Mouse (Mus musculus) left cerebral cortex, adult 11 months (tissue): Measurements from ENCODE around the gene Map3k14.

Experiments used
- DNase-seq: peaks from one replicate; pipeline ENCODE4 v3.0.0; 2022; ENCODE audit warnings: low spot score

The Map3k14 gene

DNA sequence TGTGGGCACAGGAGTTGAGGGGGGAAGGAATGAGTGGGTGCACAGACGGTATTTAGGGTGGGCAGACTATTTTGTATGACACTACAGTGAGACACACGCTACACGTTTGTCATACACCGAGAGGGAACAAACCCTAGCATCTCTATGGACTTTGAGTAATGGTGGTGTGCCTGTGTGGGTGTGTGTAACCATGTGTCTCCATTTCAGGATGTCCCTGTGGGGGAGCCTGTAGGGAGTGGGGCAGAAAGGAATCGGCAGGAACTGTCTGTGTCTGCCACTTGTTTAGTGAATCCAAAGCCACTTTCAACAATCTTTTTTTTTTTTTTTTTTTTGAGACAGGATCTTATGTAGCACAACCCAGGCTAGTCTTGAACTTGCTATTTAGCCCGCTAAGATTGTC lies 61.1 kb downstream of the Map3k14 start:
- no peak for DNase-seq

DNA sequence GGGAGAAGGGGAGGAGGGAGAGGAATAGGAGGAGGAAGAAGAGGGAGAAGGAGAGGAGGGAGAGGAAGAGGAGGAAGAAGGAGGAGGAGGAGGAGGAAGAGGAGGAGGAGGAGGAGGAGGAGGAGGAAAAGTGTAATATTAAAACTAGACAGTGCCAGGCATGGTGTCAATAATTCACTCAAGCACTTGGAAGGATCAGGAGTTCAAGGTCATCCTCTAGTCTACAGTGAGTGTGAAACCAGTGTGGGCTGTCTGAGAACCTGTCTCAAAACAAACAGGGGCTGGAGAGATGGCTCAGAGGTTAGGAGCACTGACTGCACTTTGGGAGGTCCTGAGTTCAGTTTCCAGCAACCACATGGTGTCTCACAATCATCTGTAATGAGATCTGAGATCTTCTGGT lies 64.9 kb downstream of the Map3k14 start:
- no peak for DNase-seq

DNA sequence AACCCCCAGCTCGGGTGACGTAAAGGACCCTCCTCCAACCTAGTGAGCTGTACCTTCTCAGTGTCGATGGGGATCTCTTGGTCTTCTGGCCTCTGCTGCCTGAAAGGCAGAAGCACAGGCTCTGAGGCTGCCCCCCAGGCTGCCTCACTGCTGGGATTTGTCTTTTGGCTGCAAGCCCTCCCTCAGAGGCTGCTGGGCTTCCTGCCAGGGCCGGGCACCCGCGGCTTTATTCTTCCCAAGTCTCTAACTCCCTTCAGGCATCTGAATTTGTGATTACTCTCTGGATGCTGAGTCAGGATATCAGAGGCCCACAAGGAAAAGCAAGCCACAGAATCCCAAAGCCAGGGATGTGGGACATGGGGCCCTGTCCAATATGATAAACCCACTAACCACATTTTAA lies 65.6 kb downstream of the Map3k14 start:
- DNase-seq = peak; percentile 66

DNA sequence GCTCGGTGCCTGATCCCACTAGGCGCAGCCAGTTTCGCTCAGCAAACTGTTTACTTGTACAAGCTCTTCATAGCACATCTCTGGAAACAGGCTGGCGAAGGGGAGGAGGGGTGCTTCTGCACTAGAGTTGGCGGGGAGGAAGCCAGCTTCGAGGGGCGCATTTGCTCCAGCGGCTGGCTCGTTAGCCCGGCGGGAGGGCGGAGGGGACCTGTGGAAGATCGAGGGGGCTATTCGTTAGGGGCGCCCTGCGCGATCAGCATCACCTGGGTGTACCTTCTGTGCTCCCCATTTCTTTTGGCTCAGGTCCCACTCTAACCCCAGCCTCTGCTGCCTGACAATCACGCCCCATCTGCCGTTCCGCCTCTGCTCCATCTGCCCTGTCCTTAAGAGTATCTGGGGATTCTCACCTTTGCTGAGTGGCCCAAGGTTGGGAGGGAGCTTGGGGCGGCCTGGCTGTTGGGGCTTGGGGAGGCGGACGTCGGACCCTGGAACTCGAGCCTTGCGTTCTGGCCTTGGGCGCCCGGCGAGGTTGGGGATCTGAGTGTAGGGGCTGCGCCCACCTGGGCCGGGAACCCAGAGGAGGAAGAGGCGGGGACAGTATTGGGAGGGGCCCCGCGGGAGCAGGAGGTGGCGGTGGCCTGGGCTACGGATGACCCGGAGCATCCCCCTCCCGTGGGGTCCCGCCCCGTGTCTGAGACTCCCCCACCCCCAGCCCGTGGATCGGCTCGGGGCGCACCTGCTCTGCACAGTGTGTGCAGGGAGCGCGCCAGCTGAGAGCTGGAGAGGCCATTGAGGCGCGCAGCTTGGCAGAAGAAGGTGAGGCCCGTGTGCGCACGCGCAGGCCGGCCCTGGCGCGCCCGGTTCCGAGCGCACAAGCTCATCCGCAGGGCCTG lies 68.1 kb downstream of the Map3k14 start:
- DNase-seq = peak; percentile 68

DNA sequence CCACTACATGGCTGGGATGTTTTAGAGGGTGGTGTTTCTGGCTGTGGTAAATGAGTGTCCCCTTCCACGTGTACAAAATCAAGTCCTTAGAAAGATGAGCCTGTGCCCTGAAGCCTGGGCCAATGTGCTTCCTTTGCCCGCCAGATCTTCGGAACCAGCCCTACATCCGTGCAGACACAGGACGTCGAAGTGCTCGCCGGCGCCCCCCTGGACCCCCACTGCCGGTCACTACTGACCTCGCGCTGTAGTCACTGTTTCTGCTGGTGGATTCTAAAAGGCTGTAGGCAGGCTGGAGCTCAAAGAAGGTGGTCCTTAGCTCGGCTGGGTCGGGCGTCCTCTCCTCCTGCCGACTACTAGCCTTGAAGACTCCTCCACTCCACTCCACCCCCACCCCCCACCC lies 68.9 kb downstream of the Map3k14 start:
- no peak for DNase-seq

DNA sequence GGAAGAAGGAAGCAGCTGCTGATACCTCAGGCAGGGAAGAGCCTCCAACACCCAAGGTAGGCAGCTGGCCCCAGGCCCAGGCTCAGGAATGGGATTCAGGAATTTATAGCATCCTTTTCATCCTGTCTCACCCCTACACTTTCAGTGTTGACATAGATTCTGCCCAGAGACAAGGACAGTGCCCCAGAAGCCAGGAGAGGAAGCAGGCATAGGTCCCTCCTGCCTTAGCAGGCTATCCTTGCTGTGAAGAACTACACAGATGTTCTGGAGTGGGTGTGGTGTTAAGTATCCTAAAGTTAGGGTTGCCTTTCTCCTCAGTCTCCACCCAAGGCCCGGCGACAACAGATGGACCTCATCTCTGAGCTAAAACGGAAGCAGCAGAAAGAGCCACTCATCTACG lies 69.9 kb downstream of the Map3k14 start:
- no peak for DNase-seq

DNA sequence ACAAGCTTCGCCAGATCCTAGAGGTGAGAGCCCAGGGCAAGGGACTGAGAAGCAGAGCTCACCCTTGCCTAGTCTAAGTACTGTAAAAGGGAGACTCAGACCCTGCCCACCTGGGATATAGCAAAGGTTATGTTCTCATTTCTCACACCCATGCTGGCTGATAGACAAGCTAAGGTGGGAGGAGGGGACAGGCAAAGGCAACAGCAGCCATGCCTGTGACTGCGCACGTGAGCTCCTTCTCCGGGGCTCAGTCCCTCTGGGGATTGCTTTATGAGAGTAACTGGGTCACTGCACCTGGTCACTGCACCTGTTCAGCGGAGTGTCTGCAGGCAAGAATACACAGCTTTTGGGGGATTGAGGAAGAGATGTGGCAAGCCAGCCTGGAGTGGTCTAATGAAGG lies 71.6 kb downstream of the Map3k14 start:
- DNase-seq = no peak

DNA sequence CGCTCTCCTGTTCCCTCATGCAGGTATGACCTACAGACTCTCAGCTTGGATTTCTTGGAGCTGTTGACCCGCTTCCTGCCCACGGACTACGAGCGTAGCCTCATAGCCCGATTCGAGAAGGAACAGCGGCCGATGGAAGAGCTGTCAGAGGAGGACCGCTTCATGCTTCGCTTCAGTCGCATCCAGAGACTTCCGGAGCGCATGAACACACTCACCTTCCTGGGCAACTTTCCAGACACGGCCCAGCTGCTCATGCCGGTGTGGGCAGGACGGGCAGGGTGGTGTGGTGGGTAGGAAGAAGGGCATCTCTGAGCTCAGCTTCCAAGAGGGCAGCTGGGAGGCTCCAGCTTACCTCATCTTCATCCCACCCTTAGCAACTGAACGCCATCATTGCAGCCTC lies 72.0 kb downstream of the Map3k14 start:
- DNase-seq = no peak

DNA sequence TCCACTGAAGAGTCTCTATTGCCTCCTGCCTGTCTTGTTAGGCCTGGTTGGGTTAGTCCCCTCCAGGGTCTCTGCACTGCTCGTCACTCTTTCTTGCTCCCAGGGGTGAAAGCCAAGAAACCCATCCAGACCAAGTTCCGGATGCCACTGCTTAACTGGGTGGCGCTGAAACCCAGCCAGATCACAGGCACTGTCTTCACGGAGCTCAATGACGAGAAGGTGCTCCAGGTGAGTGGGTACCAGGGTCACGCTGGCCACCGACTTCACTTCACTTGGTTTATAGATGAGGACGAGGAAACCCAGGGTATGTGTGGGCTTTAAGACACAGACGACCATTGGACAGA lies 73.5 kb downstream of the Map3k14 start:
- DNase-seq = no peak

DNA sequence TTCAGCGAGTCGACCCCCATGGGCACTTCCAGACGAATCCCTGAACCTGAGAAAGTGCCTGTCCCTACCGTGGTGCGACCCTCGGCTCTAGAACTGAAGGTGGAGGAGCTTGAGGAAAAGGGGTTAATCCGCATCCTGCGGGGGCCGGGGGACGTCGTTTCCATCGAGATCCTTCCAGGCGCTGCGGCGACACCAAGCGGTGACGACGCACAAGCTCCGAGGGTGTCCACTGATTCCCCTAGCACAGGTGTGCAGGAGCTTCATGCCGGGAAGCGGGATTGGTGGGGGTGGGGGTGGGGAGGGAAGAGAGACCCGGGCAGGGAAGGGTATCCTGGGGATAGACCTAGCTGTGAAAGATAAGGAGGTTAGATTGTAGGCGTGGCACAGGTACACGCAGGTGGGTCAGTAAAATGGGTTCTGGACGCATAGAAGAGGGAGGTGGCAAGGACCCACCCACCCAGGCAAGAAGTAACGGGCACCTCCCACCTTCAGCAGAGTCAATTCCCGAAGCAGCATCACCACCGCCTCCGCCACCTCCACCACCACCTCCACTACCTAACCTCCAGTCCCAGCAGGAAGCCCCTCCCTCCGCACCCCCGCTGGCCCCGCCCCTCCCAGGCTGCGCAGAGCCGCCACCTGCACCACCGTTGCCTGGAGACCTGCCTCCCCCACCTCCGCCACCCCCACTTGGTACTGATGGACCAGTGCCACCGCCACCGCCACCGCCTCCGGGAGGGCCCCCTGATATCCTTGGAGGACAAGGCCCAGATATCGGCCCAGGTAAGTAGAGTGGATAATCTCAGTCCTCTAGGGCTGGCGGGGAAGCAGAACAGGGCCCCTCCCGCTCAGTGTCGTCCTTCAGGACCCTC lies 74.1 kb downstream of the Map3k14 start:
- DNase-seq = no peak

DNA sequence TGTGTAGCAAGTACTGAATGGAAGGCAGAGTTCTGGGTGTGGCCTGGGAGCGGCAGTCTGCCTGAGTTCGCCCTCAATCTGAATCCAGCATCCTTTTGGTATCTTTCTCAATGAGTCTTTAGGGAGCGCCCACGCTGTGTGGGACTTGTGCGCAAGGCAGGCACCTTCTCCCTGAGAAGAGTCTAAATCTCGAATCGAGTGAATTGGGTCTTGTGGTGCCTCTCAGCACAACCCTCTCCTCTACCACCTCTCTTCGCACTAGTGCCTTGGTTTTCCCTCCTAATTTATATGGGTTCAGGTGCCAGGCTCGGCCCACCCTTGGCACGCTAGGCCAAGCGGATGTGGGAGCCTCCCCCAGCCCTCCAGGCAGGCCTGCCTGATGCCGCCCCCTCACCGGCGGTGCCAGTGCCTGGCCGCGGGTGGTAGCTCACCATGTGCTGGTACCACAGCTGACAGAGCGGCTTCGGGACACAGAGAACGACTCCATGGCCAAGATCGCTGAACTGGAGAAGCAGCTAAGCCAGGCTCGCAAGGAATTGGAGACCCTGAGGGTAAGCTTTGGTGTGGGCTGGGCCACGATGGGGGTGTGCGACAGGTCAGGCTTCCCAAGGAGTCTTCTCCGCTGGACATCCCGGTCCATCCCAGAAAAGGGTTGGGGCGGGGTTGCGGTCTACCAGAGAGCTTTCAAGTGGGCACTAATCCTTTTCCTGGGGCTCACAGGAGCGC lies 74.9 kb downstream of the Map3k14 start:
- DNase-seq = peak; percentile 66

DNA sequence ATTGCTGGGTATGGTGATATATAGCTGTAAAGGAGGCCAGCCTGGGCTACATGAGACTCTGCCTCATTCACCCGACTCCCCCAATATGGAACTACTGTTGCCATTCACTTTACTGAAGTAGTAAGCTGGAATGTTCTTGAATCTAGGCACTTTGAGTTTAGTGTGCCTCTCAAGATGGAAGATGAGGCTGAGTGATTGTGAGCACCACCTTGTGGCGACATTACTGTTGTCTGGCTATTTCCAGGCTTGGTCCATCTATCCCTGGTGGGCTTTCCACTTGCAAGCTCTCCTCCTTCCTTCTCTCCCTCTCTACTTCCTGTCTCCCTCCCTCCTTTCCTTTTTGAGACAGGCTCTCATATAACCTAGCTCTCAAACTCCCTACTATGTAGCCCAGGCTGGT lies 82.4 kb downstream of the Map3k14 start:
- no peak for DNase-seq

DNA sequence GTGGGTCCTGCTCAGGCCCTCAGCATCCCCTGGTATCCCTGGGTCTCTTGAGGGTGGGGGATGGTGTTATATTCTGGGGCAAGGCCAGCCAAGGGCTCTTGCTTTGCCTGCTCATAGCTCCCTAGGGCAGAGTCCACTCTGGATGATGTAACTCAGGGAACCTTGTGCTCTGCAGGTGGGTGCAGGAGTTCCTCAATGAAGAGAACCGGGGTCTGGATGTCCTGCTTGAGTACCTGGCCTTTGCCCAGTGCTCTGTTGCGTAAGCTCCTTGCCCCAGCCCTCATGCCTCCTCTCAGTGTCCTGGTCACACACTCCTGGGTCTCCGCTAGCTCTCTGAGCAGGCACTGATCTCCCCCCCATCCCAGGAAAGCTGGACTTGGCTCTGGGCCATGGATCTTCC lies 85.4 kb downstream of the Map3k14 start:
- DNase-seq = no peak

DNA sequence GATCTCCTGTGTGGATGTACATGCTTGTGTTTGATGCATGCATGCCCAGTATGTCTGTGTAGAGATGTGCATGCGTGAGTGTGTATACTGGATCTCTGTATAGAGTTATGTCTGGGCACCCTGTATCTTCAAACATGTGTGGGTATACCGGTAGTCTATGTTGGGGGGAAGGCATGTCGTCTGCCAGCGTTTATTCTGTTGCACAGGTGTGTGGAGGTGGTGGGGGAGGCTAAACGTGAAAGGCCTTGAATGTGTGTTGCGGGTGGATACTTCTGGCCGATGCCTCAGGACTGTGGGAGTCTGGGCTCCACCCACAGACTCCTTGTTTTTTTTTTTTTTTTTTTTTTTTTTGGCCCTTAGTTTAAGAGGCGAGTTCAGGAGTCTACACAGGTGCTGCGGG lies 85.9 kb downstream of the Map3k14 start:
- DNase-seq = no peak

DNA sequence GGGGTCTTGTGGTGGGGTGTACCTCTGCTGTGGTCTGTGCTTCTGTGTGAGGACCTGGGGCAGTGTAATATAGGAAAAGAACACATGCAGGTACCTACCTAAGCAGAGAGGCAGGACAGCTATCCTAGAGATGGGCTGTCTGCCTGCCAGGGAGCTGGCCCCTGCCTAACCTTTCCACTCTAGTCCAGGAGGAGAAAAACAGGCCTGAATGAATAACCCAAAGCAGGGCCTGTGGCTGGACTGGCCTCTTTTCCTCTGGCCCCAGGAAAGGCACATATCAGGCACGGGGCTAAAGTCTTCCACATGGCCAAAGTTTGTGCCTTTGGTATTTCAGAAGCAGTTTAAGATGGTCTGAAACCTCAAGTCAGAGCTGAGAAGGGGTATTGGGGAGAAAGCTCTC lies 86.8 kb downstream of the Map3k14 start:
- no peak for DNase-seq

DNA sequence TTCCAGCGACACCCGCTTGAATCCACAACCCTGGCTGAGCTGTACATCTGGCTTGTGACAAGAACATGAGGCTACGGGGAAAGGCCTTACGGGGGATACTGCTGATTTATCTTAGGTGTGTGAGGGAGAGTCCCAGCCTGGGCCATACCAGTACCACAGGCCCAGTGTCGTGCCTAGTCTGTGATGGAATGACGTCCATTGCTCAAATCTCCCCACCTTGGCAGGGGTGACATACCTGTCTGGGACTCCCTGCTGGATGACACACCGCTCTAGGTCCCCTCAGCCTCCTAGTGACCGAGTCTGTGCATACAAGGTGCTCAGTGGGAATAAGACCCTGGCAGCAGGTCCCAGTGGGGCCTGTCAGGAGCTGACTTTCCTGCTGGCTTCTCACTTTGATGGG lies 88.5 kb downstream of the Map3k14 start:
- no peak for DNase-seq

DNA sequence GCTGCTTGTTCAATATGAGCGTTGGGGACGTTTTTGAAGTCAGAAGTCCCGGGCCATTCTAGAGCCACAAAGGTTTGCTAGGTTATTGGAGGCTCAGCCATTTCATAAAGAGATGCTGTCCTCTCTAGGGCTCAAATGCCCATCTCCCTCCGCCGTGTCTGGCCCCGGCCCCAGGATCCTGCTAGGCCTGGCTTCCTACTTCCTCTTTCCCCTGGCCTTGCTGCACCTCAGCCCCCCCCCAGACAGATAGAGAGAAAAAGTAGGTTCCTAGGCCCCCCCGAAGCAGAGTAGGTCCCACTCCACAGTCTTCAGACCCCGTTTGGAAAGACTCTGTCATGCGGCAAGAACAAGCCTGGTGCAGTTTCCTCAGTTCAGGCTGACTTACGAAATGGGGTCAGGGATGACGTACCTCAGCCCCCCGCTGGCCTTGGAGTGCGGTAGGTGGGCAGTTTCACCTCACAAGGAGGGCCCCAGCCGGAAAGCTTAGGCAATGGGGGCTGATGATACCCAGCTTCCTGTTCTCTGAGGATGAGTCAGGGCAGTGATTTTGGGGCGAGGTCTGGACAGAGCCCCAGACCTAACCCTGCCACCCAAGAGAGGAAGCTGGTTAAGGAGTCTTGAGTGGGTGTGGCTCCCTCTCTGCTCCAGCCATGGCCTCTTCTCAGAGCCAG lies 89.3 kb downstream of the Map3k14 start:
- DNase-seq = no peak

DNA sequence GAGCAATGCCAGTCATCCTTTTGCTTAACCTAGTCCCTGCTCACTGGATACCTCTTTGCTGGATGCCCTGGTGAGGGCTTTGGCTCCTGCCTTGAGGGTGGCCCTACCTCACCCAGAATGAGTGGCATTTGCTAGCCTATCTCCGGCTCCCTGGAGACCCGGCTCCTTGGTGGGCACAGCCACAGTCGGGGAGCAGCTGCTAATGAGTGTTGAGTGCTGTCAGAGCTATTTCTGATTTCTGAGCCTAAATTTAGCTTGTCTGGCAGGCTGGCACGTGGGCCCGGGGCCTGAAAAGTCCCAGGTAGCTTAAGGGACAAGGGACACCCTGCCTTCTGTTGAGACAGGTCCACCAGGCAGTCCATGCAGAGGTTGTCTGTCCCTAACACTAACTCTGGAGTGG lies 90.1 kb downstream of the Map3k14 start:
- DNase-seq = no peak

DNA sequence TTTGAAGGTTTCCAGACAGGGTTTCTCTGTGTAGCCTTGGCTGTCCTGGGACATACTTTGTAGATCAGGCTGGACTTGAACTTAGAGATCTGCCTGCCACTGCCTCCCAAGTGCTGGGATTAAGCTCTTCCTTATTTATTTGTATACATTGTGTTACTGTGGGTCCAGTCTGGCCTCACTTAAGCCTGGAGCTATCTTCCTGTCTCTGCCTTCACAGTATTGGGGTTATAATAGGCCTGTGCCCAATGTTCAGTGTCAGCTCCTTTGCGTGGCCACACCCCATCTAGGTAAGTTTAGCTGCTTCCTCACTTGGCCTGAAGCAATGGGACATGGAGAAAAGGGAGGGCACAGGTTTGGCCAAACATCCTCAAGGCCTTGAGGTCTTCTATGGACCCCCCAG lies 90.8 kb downstream of the Map3k14 start:
- DNase-seq = no peak

DNA sequence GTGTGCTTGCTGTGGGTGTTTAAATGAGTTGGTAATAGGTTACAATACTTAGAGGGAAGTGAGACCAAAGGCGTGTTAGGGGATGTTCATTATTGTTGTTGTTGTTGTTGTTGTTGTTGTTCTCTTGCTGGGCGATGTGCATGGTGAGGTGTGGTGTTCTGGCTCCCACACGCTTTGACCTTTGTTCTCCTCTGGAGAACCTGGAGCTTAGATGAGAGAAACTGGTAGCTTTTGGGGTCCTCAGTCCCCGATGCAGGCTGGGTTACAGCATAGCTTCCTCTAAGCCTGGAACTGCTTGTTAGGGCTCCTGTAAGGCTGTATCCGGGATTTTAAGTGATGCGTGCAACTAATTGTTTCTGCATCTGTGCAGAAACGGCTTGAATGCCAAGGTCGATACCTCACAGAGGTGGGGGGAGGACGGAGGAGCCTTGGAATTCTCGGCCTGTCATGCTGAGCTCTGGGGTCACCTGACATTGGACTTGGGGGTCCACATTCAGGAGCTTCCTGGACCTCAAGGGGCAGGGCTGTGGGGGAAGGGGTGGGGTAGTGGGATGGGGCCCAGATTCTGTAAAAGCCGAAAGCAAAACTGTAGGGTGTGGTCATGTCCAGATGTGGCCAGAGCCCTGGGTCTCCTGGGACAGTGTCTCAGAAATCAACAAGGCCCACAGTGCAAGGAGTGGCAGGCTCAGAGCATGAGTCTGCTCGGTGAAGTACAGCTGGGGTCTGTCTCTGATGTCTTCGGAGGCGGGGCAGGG lies 91.4 kb downstream of the Map3k14 start:
- no peak for DNase-seq

DNA sequence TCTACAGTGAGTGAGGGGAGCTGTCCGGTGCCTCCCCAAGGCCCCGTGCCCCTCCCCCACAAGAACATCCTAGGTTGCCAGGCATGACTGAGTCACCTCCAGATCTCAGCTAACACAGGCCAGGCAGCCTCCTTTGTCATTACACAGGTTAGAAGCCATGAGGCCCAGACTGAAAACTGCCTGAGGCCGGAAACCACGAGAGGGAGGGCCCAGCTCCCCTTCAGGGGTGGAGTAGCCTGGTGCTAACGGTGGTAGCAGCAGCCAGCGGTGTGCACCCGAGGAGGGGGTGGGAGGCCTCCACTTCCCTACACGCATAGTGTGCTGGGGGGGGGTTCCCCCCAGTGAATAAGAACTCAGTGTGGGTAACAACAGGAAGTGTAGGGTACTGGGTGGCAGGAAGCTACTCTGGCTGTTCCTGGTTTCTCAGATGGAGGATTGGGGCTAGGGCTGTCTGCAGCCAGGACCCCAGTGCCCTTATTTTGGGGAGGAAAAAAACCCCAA lies 92.3 kb downstream of the Map3k14 start:
- no peak for DNase-seq
